Mouse (Mus musculus) midbrain, embryonic 15.5 days (tissue): Measurements from ENCODE around the gene Scn11a. TPM values are rescaled to one million over a fixed set of nuclear protein-coding genes. Genes with fewer than 3 reads are reported as not detected.

ENCODE experiments used
- ATAC-seq: fragments of 200-750 bp; cut with Nextera tagmentation; replicated peaks from 2 replicates; pipeline ENCODE4 v1.8.0; 2017; ENCODE audit warnings: moderate TSS enrichment
- H3K27ac ChIP-seq: fragments of 300-500 bp; sonication (generic); 2 replicates; pipeline ENCODE4 v1.5.1; 2015; ENCODE audit warnings: mild to moderate bottlenecking, inconsistent platforms
- H3K27me3 ChIP-seq: fragments of 300-500 bp; sonication (generic); replicated peaks from 2 replicates; pipeline ENCODE4 v1.6.1; 2015; ENCODE audit warnings: inconsistent platforms
- H3K36me3 ChIP-seq: fragments of 300-500 bp; sonication (generic); replicated peaks from 2 replicates; pipeline ENCODE4 v1.6.1; 2015; ENCODE audit warnings: inconsistent platforms
- H3K4me1 ChIP-seq: fragments of 300-500 bp; sonication (generic); 2 replicates; pipeline ENCODE4 v1.6.1; 2015; ENCODE audit warnings: inconsistent platforms
- H3K4me2 ChIP-seq: fragments of 300-500 bp; sonication (generic); 2 replicates; pipeline ENCODE4 v1.6.1; 2015; ENCODE audit warnings: inconsistent platforms, mild to moderate bottlenecking, moderate library complexity
- H3K4me3 ChIP-seq: fragments of 300-500 bp; sonication (generic); 2 replicates; pipeline ENCODE4 v1.5.1; 2015; ENCODE audit warnings: mild to moderate bottlenecking, inconsistent platforms
- H3K9ac ChIP-seq: fragments of 300-500 bp; sonication (generic); 2 replicates; pipeline ENCODE4 v1.6.1; 2015; ENCODE audit warnings: mild to moderate bottlenecking, inconsistent platforms
- H3K9me3 ChIP-seq: fragments of 300-500 bp; sonication (generic); 2 replicates; pipeline ENCODE4 v1.6.1; 2016; ENCODE audit warnings: inconsistent platforms
- WGBS: fragments of 180-500 bp; shearing (Covaris S2); methylation state at CpG from one replicate; pipeline ENCODE4 v1.1.7; 2015; ENCODE audit warnings: mixed read lengths; 5-methylcytosine and 5-hydroxymethylcytosine counted together
- polyA plus RNA-seq: library from polyadenylated mRNA; unstranded; fragments of >200 nt; fragmentation: Nextera tagmentation; extraction: Ambion mirVana; gene quantifications from 2 replicates; pipeline ENCODE4 v1.2.1, GENCODE M21; 2015

Scn11a gene
- polyA plus RNA-seq, 1 experiment from 2014 or later: 0.18 TPM

- Histone ChIP-seq H3K9ac (no peak overlapping the region), H3K27me3 (no peaks in the 10 kb centered on the region), H3K27ac (no peak overlapping the region), H3K36me3 (no peaks in the 10 kb centered on the region), H3K9me3 (no peaks in the 10 kb centered on the region), H3K4me3 (no peak overlapping the region), H3K4me2 (no peak overlapping the region), H3K4me1 (peaks cover 3% of the 10 kb centered on the region)
- whole genome bisulfite sequencing: 38% methylated on average over 9 of the region's 9 CpGs
- no peak for ATAC-seq
These were observed 10.4 kb upstream of the Scn11a start for GRCm38 (mm10) chr9:119835581-119836125.

- H3K9me3 ChIP-seq: no peaks in the 10 kb centered on the region
- no peak for ATAC-seq
- no peak overlapping the region for H3K27ac ChIP-seq
- H3K27me3 ChIP-seq: no peaks in the 10 kb centered on the region
- no peak overlapping the region for H3K9ac ChIP-seq
- no peak overlapping the region for H3K4me2 ChIP-seq
- peaks cover 3% of the 10 kb centered on the region for H3K4me1 ChIP-seq
- H3K36me3 ChIP-seq: no peaks in the 10 kb centered on the region
- no peak overlapping the region for H3K4me3 ChIP-seq
- WGBS: 69% methylated on average over 2 of the region's 2 CpGs
These were observed 5.7 kb upstream of the Scn11a start for GRCm38 (mm10) chr9:119831001-119831400.

DNA sequence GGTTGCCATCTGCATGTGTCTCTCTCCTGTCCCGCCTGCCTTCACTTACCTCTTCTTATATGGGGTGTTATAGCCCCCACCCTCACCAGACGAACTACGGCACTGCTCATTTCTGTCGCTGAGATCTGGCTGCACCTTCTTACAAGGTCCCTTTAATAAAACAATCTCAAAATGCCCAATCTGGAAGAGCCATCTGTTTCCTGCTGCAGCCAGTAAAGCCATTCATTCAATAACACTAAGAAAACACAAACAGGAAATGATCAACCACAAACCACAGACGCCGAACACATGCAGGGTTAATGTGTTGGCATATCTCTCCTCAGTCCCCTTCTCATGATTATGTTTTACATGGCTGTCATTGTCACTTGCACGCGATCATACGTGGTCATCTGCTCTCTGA lies 1.5 kb downstream of the Scn11a start:
- 84% methylated on average over 9 of the region's 9 CpGs for WGBS
- H3K36me3 ChIP-seq: no peaks in the 10 kb centered on the region
- no peaks in the 10 kb centered on the region for H3K4me1 ChIP-seq
- no peak overlapping the region for H3K4me2 ChIP-seq
- H3K27ac ChIP-seq: no peak overlapping the region
- H3K9ac ChIP-seq: no peak overlapping the region
- no peak overlapping the region for H3K4me3 ChIP-seq
- H3K9me3 ChIP-seq: no peaks in the 10 kb centered on the region
- ATAC-seq: no peak
- H3K27me3 ChIP-seq: no peaks in the 10 kb centered on the region

GRCm38 (mm10) chr9:119813631-119814030 lies 11.6 kb downstream of the Scn11a start:
- ATAC-seq: no peak
- Histone ChIP-seq H3K4me1 (no peaks in the 10 kb centered on the region), H3K9ac (no peak overlapping the region), H3K9me3 (no peaks in the 10 kb centered on the region), H3K4me2 (no peak overlapping the region), H3K27me3 (no peaks in the 10 kb centered on the region), H3K27ac (no peak overlapping the region), H3K36me3 (no peaks in the 10 kb centered on the region), H3K4me3 (no peak overlapping the region)
- 95% methylated on average over 5 of the region's 5 CpGs for WGBS

GRCm38 (mm10) chr9:119806491-119806890 lies 18.8 kb downstream of the Scn11a start:
- Histone ChIP-seq H3K4me1 (peaks cover 22% of the 10 kb centered on the region), H3K4me2 (no peak overlapping the region), H3K27me3 (no peaks in the 10 kb centered on the region), H3K9ac (no peak overlapping the region), H3K4me3 (no peak overlapping the region), H3K9me3 (no peaks in the 10 kb centered on the region), H3K36me3 (no peaks in the 10 kb centered on the region), H3K27ac (no peak overlapping the region)
- ATAC-seq: no peak
- WGBS: 79% methylated on average over 2 of the region's 2 CpGs

DNA sequence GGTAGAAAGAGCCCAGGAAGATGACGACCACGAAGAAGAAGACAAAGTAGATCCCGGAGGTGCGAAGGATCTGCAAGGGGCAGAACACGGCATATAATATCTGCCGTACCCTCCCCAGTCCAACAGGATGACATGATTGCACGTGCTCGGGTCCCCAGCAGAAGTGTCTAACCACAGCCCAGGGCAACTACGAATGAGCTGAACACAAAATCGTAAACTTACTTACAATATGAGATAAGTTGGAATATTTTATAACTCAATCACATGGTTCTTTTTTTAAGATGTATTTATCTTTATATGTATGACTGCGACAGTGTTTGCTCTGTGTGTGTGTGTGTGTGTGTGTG lies 20.8 kb downstream of the Scn11a start:
- no peak overlapping the region for H3K27ac ChIP-seq
- ATAC-seq: no peak
- WGBS: 75% methylated on average over 11 of the region's 11 CpGs
- peaks cover 22% of the 10 kb centered on the region for H3K4me1 ChIP-seq
- H3K27me3 ChIP-seq: no peaks in the 10 kb centered on the region
- H3K4me2 ChIP-seq: no peak overlapping the region
- no peak overlapping the region for H3K4me3 ChIP-seq
- no peaks in the 10 kb centered on the region for H3K9me3 ChIP-seq
- H3K36me3 ChIP-seq: no peaks in the 10 kb centered on the region
- no peak overlapping the region for H3K9ac ChIP-seq

DNA sequence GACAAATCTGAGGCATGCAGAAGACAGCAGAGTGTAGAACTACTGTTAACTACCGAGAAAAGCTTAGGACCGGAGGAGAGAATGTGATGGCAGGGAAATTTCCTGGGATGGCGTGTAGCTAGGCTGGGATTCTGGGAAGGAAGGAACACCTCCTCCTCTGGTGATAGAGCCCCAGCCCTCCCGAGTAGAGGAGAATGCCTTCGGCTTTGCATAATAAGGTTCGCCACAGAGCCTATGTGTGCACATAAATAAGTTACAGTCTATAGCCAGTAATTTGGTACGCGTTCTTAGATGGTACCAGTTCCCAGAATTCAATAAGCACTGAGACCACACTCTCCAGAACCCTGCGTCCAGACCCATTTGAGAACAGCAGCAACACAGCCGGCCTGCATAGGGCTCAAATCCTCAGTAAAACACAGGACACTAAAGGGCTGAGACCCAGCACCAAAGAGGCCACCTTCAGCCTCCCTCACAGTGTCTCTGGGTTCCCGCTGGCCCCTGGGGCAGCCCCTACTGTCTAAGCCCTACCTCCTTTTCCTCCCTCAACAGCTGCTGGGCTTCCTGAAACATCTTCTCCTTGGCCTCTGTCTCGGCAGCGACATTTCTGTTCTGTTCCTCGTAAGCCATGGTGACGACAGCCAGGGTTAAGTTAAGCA lies 21.3 kb downstream of the Scn11a start:
- Histone ChIP-seq H3K4me3 (no peak overlapping the region), H3K36me3 (no peaks in the 10 kb centered on the region), H3K4me2 (no peak overlapping the region; the same call in 1 of the 2 replicates), H3K4me1 (peaks cover 22% of the 10 kb centered on the region), H3K9ac (0 out of 2 replicates have a peak overlapping the region, but pooled peaks have one; percentile 4), H3K27ac (peak overlapping the region; percentile 51), H3K27me3 (no peaks in the 10 kb centered on the region), H3K9me3 (no peaks in the 10 kb centered on the region)
- ATAC-seq: peak; percentile 71; the same call in 1 of the 2 replicates
- 29% methylated on average over 15 of the region's 15 CpGs for WGBS

DNA sequence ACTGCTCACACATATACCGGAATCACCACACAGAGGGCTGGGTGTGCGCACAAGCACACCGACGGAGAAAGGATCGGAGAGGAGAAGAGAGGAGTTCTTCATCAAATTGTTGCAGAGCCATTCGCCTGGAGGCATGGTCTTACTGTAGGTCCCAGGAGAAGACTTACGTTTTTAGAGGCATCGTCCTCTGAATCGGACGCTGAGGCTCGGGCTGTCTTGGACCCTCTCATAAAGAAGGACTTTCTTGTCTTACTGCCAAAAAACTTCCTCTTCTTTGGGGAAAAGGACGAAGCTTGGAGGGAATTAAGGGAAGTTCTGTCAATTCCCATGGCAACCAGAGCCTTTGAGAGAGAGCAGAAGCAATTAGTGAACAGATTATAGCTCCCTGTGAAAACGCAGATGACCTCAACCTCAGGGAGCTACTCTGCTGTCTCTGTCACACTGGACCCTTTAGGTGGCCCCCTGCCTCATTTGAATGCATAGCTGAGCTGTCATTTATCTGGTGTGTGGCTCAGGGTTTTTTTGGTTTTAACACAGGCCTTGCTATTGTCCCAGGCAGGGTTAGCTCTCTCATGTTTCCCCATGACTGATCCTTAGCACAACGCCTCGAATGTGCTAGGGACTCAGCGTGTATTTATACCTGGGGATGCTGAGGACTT lies 22.0 kb downstream of the Scn11a start:
- H3K4me2 ChIP-seq: peak overlapping the region; percentile 11; the same call in 1 of the 2 replicates
- ATAC-seq: peak; percentile 74
- WGBS: 16% methylated on average over 16 of the region's 16 CpGs
- H3K4me3 ChIP-seq: no peak overlapping the region
- no peaks in the 10 kb centered on the region for H3K9me3 ChIP-seq
- H3K4me1 ChIP-seq: peaks cover 22% of the 10 kb centered on the region
- H3K36me3 ChIP-seq: no peaks in the 10 kb centered on the region
- no peaks in the 10 kb centered on the region for H3K27me3 ChIP-seq
- peak overlapping the region; percentile 51 for H3K27ac ChIP-seq
- H3K9ac ChIP-seq: no peak overlapping the region

DNA sequence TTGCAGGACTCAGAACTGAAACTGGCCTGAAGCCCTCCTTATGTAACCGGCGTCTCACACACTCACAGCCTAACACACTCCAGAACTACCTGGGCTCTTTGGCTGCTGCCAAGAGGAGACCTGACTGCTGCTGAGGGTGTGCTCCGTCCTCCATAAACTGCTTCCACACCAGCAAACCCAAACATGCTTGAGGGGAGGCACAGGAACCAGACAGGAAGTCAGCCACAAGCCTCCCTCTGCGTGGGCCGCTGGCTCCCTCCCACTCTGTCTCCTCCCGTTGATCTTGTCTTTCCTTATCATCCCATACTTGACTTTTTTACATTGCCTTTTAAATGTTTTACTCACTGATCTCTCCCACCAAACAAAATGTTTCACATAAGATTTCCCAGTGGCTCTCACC lies 23.8 kb downstream of the Scn11a start:
- 71% methylated on average over 6 of the region's 6 CpGs for WGBS

DNA sequence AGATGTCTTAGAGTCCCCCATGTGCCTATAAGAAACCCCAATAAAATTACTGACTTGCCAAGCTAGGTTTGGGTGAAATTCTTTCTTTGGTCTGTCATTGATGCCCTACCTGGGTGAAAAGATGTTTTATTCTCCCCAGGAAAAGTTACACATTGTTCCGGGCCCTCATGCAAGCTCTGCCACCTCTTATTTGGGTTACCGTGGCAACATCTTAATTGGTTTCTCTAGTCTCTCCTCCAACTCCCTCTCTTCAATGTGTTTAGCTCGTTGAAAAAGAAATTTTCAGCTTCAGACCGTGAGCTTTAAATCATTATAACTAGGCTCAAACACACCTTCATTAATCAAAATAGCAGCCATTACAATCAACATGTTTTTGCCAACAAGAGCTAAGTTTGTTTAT lies 28.5 kb downstream of the Scn11a start:
- Histone ChIP-seq H3K9ac (no peak overlapping the region), H3K27me3 (no peaks in the 10 kb centered on the region), H3K4me3 (no peak overlapping the region), H3K27ac (no peak overlapping the region), H3K4me2 (no peak overlapping the region), H3K9me3 (no peaks in the 10 kb centered on the region), H3K4me1 (no peaks in the 10 kb centered on the region), H3K36me3 (no peaks in the 10 kb centered on the region)
- WGBS: 56% methylated on average over 4 of the region's 4 CpGs
- ATAC-seq: no peak

More for the DNA sequence above, 23.8 kb downstream of the Scn11a start:
- Histone ChIP-seq H3K27me3 (no peaks in the 10 kb centered on the region), H3K4me1 (peaks cover 22% of the 10 kb centered on the region), H3K36me3 (no peaks in the 10 kb centered on the region), H3K9ac (no peak overlapping the region), H3K4me3 (no peak overlapping the region), H3K4me2 (no peak overlapping the region), H3K9me3 (no peaks in the 10 kb centered on the region), H3K27ac (no peak overlapping the region)
- ATAC-seq: no peak

- Histone ChIP-seq H3K36me3 (no peaks in the 10 kb centered on the region), H3K4me1 (no peaks in the 10 kb centered on the region), H3K27ac (no peak overlapping the region), H3K4me3 (no peak overlapping the region), H3K9me3 (no peaks in the 10 kb centered on the region), H3K4me2 (no peak overlapping the region), H3K27me3 (no peaks in the 10 kb centered on the region), H3K9ac (no peak overlapping the region)
- 87% methylated on average over 15 of the region's 15 CpGs for WGBS
- ATAC-seq: no peak
These were observed 29.9 kb downstream of the Scn11a start for GRCm38 (mm10) chr9:119795254-119795912.

DNA sequence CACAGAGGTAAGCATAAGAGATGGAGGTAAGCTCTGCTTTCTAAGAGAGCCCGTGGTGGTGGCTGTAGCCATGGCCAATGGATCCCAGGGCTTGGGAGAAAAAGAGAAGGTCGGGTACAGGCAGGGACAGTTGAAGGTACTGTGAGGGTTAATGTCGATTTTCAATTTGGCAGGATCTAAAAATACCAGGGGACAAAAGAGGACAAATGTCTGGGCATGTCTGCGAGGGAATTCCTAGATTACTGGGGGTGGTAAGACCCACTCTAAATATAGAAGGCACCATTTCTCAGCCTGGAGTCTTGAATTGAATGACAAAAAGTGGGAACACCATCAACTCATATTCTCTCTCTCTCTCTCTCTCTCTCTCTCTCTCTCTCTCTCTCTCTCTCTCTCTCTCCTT lies 30.8 kb downstream of the Scn11a start:
- Histone ChIP-seq H3K36me3 (no peaks in the 10 kb centered on the region), H3K9ac (no peak overlapping the region), H3K27ac (no peak overlapping the region), H3K4me3 (no peak overlapping the region), H3K4me2 (no peak overlapping the region), H3K27me3 (no peaks in the 10 kb centered on the region), H3K4me1 (no peaks in the 10 kb centered on the region), H3K9me3 (no peaks in the 10 kb centered on the region)
- no peak for ATAC-seq
- 69% methylated on average over 4 of the region's 4 CpGs for WGBS
